Mouse (Mus musculus): ENCODE measurements around the gene Gm49425. TPM values are rescaled to one million over a fixed set of nuclear protein-coding genes. Genes with fewer than 3 reads are reported as not detected.
"Not testable (repeated sequence)": the region's sequence is repeated elsewhere in the genome, so short reads cannot be mapped to it uniquely, and the experiment has no call there.

Gm49425 gene
- not detected in 2 replicates for polyA plus RNA-seq (2016; fragmentation: Nextera tagmentation; extraction: Ambion mirVana)

- 71% methylated on average over 2 of the region's 2 CpGs for WGBS
- DNase-seq (ENCODE audit: low spot score), result not testable (repeated sequence)
Measured at GRCm38 (mm10) chr15:101517161-101517560, at the start of gene Gm49425. Gm49425 (minus strand) TSS chr15:101517261.

GRCm38 (mm10) chr15:101562850-101563249 is 45.8 kb upstream of the Gm49425 start, which contains the start of gene Krt90:
Krt90 (minus strand) TSS chr15:101562950.
- H3K4me3 ChIP-seq, result no peak within 1 kb of the TSS
- peaks cover 9% of the 10 kb centered on the region for H3K4me1 ChIP-seq
- 57% methylated on average over 5 of the region's 5 CpGs for WGBS
- H3K9me3 ChIP-seq, result no peaks in the 10 kb centered on the region
- no peak for DNase-seq (ENCODE audit: low spot score)
- no peak within 1 kb of the TSS for H3K27ac ChIP-seq
- H3K27me3 ChIP-seq (ENCODE audit: insufficient read depth, poor library complexity, severe bottlenecking), result peaks cover 38% of the 10 kb centered on the region
- H3K36me3 ChIP-seq, result no peaks in the 10 kb centered on the region

More at GRCm38 (mm10) chr15:101517161-101517560, at the start of gene Gm49425:
- H3K4me1 ChIP-seq, H3K27ac ChIP-seq, H3K36me3 ChIP-seq, H3K9me3 ChIP-seq, H3K4me3 ChIP-seq: not testable (repeated sequence)
- H3K27me3 ChIP-seq (ENCODE audit: insufficient read depth, poor library complexity, severe bottlenecking), result peaks cover 29% of the 10 kb centered on the region

GRCm38 (mm10) chr15:101558034-101558646 is 41.1 kb upstream of the Gm49425 start:
- H3K27ac ChIP-seq, result no peak overlapping the region
- H3K4me1 ChIP-seq, result peaks cover 13% of the 10 kb centered on the region
- H3K27me3 ChIP-seq (ENCODE audit: insufficient read depth, poor library complexity, severe bottlenecking), result peaks cover 47% of the 10 kb centered on the region
- H3K36me3 ChIP-seq, result no peaks in the 10 kb centered on the region
- WGBS, result 13% methylated on average over 7 of the region's 7 CpGs
- no peak for DNase-seq (ENCODE audit: low spot score)
- no peaks in the 10 kb centered on the region for H3K9me3 ChIP-seq
- H3K4me3 ChIP-seq, result no peak overlapping the region

GRCm38 (mm10) chr15:101553169-101553568 is 36.1 kb upstream of the Gm49425 start:
- Histone ChIP-seq H3K4me3 (peak overlapping the region; percentile 36), H3K27ac (no peak overlapping the region), H3K36me3 (no peaks in the 10 kb centered on the region), H3K4me1 (peaks cover 14% of the 10 kb centered on the region), H3K27me3 (ENCODE audit: insufficient read depth, poor library complexity, severe bottlenecking) (peaks cover 66% of the 10 kb centered on the region), H3K9me3 (no peaks in the 10 kb centered on the region)
- WGBS, result 0% methylated on average over 11 of the region's 11 CpGs
- DNase-seq (ENCODE audit: low spot score), result no peak

- H3K36me3 ChIP-seq, result no peaks in the 10 kb centered on the region
Measured at GRCm38 (mm10) chr15:101552188-101552587, 35.1 kb upstream of the Gm49425 start.

GRCm38 (mm10) chr15:101550567-101550966 is 33.5 kb upstream of the Gm49425 start, which contains the start of gene Krt82:
Krt82 (minus strand) TSS chr15:101550667.
- WGBS, result 79% methylated on average over 7 of the region's 7 CpGs
- peaks cover 78% of the 10 kb centered on the region for H3K27me3 ChIP-seq (ENCODE audit: insufficient read depth, poor library complexity, severe bottlenecking)
- no peak within 1 kb of the TSS for H3K27ac ChIP-seq

More at GRCm38 (mm10) chr15:101552188-101552587, 35.1 kb upstream of the Gm49425 start:
- WGBS, result 79% methylated on average over 8 of the region's 8 CpGs
- Histone ChIP-seq H3K4me3 (no peak overlapping the region), H3K27ac (no peak overlapping the region), H3K9me3 (no peaks in the 10 kb centered on the region), H3K4me1 (peaks cover 10% of the 10 kb centered on the region), H3K27me3 (ENCODE audit: insufficient read depth, poor library complexity, severe bottlenecking) (peaks cover 75% of the 10 kb centered on the region)
- no peak for DNase-seq (ENCODE audit: low spot score)

GRCm38 (mm10) chr15:101544478-101544877 is 27.4 kb upstream of the Gm49425 start:
- no peak overlapping the region for H3K27ac ChIP-seq
- H3K4me1 ChIP-seq, result peaks cover 6% of the 10 kb centered on the region; the same call in 1 of the 2 replicates
- 68% methylated on average over 3 of the region's 3 CpGs for WGBS
- H3K9me3 ChIP-seq, result no peaks in the 10 kb centered on the region
- no peak overlapping the region for H3K4me3 ChIP-seq
- no peaks in the 10 kb centered on the region for H3K36me3 ChIP-seq
- peaks cover 55% of the 10 kb centered on the region for H3K27me3 ChIP-seq (ENCODE audit: insufficient read depth, poor library complexity, severe bottlenecking)
- no peak for DNase-seq (ENCODE audit: low spot score)

More at GRCm38 (mm10) chr15:101550567-101550966, 33.5 kb upstream of the Gm49425 start, which contains the start of gene Krt82:
- Histone ChIP-seq H3K36me3 (no peaks in the 10 kb centered on the region), H3K9me3 (no peaks in the 10 kb centered on the region), H3K4me3 (no peak within 1 kb of the TSS), H3K4me1 (peaks cover 10% of the 10 kb centered on the region)
- DNase-seq (ENCODE audit: low spot score), result no peak

- no peaks in the 10 kb centered on the region for H3K9me3 ChIP-seq
- H3K4me3 ChIP-seq, result no peak overlapping the region
- peaks cover 44% of the 10 kb centered on the region for H3K27me3 ChIP-seq (ENCODE audit: insufficient read depth, poor library complexity, severe bottlenecking)
- no peak for DNase-seq (ENCODE audit: low spot score)
- no peaks in the 10 kb centered on the region for H3K36me3 ChIP-seq
- WGBS, result 60% methylated on average over 9 of the region's 9 CpGs
- H3K27ac ChIP-seq, result no peak overlapping the region
- peaks cover 11% of the 10 kb centered on the region; the same call in 1 of the 2 replicates for H3K4me1 ChIP-seq
Measured at GRCm38 (mm10) chr15:101542543-101542942, 25.5 kb upstream of the Gm49425 start.

GRCm38 (mm10) chr15:101538580-101538900 is 21.5 kb upstream of the Gm49425 start:
- peaks cover 53% of the 10 kb centered on the region for H3K27me3 ChIP-seq (ENCODE audit: insufficient read depth, poor library complexity, severe bottlenecking)
- H3K36me3 ChIP-seq, result no peaks in the 10 kb centered on the region

GRCm38 (mm10) chr15:101537864-101538579 is 21.0 kb upstream of the Gm49425 start:
- DNase-seq (ENCODE audit: low spot score), result no peak
- Histone ChIP-seq H3K4me1 (peaks cover 11% of the 10 kb centered on the region; the same call in 1 of the 2 replicates), H3K36me3 (no peaks in the 10 kb centered on the region), H3K27ac (no peak overlapping the region), H3K9me3 (no peaks in the 10 kb centered on the region), H3K4me3 (no peak overlapping the region), H3K27me3 (ENCODE audit: insufficient read depth, poor library complexity, severe bottlenecking) (peaks cover 52% of the 10 kb centered on the region)
- WGBS, result 36% methylated on average over 7 of the region's 7 CpGs

More at GRCm38 (mm10) chr15:101538580-101538900, 21.5 kb upstream of the Gm49425 start:
- Histone ChIP-seq H3K4me3 (no peak overlapping the region), H3K4me1 (peaks cover 11% of the 10 kb centered on the region; the same call in 1 of the 2 replicates), H3K27ac (no peak overlapping the region), H3K9me3 (no peaks in the 10 kb centered on the region)
- 70% methylated on average over 4 of the region's 4 CpGs for WGBS
- DNase-seq (ENCODE audit: low spot score), result no peak

GRCm38 (mm10) chr15:101536054-101536850 is 19.2 kb upstream of the Gm49425 start:
- Histone ChIP-seq H3K4me1 (peaks cover 5% of the 10 kb centered on the region; the same call in 1 of the 2 replicates), H3K27me3 (ENCODE audit: insufficient read depth, poor library complexity, severe bottlenecking) (peaks cover 48% of the 10 kb centered on the region), H3K27ac (no peak overlapping the region), H3K9me3 (no peaks in the 10 kb centered on the region), H3K4me3 (no peak overlapping the region), H3K36me3 (no peaks in the 10 kb centered on the region)
- WGBS, result 53% methylated on average over 9 of the region's 9 CpGs
- no peak for DNase-seq (ENCODE audit: low spot score)

GRCm38 (mm10) chr15:101532720-101533119 is 15.7 kb upstream of the Gm49425 start, which contains the start of gene Krt84:
Krt84 (minus strand) TSS chr15:101532820.
- H3K27me3 ChIP-seq (ENCODE audit: insufficient read depth, poor library complexity, severe bottlenecking), result peaks cover 50% of the 10 kb centered on the region
- no peak for DNase-seq (ENCODE audit: low spot score)
- no peaks in the 10 kb centered on the region for H3K4me1 ChIP-seq
- no peaks in the 10 kb centered on the region for H3K9me3 ChIP-seq
- no peak within 1 kb of the TSS for H3K4me3 ChIP-seq
- 82% methylated on average over 7 of the region's 7 CpGs for WGBS
- H3K36me3 ChIP-seq, result no peaks in the 10 kb centered on the region
- no peak within 1 kb of the TSS for H3K27ac ChIP-seq
